Mouse (Mus musculus) midbrain, embryonic 10.5 days (tissue): ENCODE data around the gene Selenom. TPM values are rescaled to one million over a fixed set of nuclear protein-coding genes. Genes with fewer than 3 reads are reported as not detected.

Experiments used
- DNase-seq: peaks from one replicate; pipeline ENCODE4 v3.0.0-alpha.2; 2017; ENCODE audit warnings: low spot score
- H3K27ac ChIP-seq: fragments of 300-500 bp; sonication (generic); replicated peaks from 2 replicates; pipeline ENCODE4 v1.5.1; 2016; ENCODE audit warnings: mild to moderate bottlenecking
- H3K27me3 ChIP-seq: fragments of 300-500 bp; sonication (generic); 2 replicates; pipeline ENCODE4 v1.6.1; 2016; ENCODE audit warnings: low read depth, mild to moderate bottlenecking; ENCODE audit not compliant: poor library complexity, severe bottlenecking
- H3K36me3 ChIP-seq: fragments of 300-500 bp; sonication (generic); 2 replicates; pipeline ENCODE4 v1.6.1; 2016; ENCODE audit warnings: mild to moderate bottlenecking, moderate library complexity
- H3K4me1 ChIP-seq: fragments of 300-500 bp; sonication (generic); 2 replicates; pipeline ENCODE4 v1.6.1; 2016
- H3K4me3 ChIP-seq: fragments of 300-500 bp; sonication (generic); 2 replicates; pipeline ENCODE4 v1.5.1; 2016; ENCODE audit warnings: mild to moderate bottlenecking, moderate library complexity
- H3K9me3 ChIP-seq: fragments of 300-500 bp; sonication (generic); replicated peaks from 2 replicates; pipeline ENCODE4 v1.6.1; 2016; ENCODE audit warnings: mild to moderate bottlenecking
- WGBS: fragments of 180-500 bp; shearing (Covaris S2); methylation state at CpG from one replicate; pipeline ENCODE4 v1.1.7; 2016; 5-methylcytosine and 5-hydroxymethylcytosine counted together
- polyA plus RNA-seq: library from polyadenylated mRNA; unstranded; fragments of >200 nt; fragmentation: Nextera tagmentation; extraction: Ambion mirVana; gene quantifications from 2 replicates; pipeline ENCODE4 v1.2.1, GENCODE M21; 2016

The Selenom gene
- polyA plus RNA-seq, 1 experiment from 2014 or later, result 43.8 TPM

DNA sequence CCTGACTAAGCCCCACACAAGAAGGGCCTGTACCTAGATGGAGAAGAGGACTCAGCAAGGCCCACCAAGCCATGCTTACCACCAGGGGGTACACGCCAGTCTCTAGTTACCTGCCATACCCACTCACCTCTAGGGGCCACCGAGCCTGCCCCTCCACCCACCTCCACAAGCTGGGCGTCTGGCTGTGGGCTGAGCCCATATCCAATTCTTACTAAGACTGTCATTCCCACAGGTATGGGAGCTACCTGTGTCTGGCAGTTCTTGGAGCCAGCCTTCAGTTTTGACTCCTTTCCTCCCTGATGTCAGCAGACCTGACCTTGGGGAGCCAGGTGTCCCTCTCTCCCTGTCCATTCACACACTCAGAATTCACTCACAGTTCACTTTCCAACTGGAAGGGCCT is 23.2 kb downstream of the Selenom start:
- no peak for DNase-seq
- Histone ChIP-seq H3K27me3 (peaks cover 13% of the 10 kb centered on the region), H3K9me3 (no peaks in the 10 kb centered on the region), H3K4me1 (peaks cover 43% of the 10 kb centered on the region), H3K36me3 (peaks cover 13% of the 10 kb centered on the region), H3K4me3 (peak overlapping the region; percentile 73), H3K27ac (no peak overlapping the region)
- WGBS, result 89% methylated on average over 3 of the region's 3 CpGs

DNA sequence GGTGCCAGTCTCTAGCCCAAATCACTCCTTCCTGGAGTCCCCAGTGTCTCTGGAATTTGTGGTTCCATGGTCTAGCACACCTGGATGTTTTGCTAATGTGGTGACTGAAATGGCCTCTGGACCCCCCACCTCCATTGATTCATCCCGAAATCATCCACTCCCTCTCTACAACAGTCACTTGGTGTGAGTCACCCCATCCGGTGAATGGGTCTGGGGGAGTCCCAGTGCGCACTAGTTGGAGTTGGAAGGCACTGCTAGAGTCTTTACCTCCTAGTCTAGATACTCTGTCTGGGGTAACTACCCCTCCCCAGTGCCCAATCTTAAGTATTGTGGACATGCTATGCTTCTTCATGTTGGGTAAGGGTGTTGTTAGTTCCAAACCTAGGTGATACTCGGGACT is 23.9 kb downstream of the Selenom start:
- Histone ChIP-seq H3K27ac (peak overlapping the region; percentile 87), H3K9me3 (no peaks in the 10 kb centered on the region), H3K4me3 (peak overlapping the region; percentile 73), H3K27me3 (peaks cover 13% of the 10 kb centered on the region), H3K36me3 (peaks cover 7% of the 10 kb centered on the region), H3K4me1 (peaks cover 43% of the 10 kb centered on the region)
- no peak for DNase-seq
- 69% methylated on average over 4 of the region's 4 CpGs for WGBS

DNA sequence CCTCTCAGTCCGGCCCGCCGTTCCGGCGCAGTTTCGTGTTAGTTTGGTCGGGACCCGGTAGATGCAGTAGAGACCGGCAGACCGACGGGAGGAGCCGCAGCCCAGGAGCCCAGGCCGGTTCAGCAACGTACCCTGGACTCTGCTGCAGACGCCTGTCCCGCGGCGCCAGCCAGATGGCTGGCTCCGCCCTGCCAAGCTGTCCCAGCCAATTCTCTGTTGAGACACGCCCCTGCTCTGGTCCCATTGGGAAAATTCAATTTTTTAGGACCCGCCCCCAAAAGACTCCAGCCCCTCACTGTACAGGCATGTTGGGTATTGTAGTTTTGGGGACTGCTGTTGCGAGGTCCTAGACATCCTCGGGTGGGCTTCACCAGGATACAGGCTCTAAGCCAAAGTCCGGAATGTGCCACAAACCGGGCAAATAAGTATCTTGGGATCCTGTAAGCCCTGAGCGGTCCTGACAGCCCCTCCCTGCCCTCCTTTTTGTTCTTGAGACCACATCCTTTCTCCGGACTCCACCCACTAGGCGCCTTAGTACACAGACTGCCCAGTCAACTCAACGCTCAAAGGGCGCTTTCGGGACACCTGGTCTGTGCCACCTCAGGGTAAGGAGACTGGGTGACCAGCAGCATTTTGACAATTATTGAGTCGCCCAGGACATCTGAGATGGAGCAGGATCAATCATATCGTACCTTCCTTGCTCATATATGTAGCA is 24.8 kb downstream of the Selenom start:
- WGBS, result 5% methylated on average over 33 of the region's 33 CpGs
- Histone ChIP-seq H3K4me1 (peaks cover 43% of the 10 kb centered on the region), H3K4me3 (peak overlapping the region; percentile 73), H3K36me3 (peaks cover 3% of the 10 kb centered on the region; the same call in 1 of the 2 replicates), H3K9me3 (peaks cover under 1% of the 10 kb centered on the region; the same call in 1 of the 2 replicates), H3K27ac (peak overlapping the region; percentile 87), H3K27me3 (peaks cover 13% of the 10 kb centered on the region)
- peak; percentile 91 for DNase-seq

GRCm38 (mm10) chr11:3539826-3540196 is 25.3 kb downstream of the Selenom start:
- Histone ChIP-seq H3K4me3 (peak overlapping the region; percentile 73), H3K27me3 (peaks cover 13% of the 10 kb centered on the region), H3K9me3 (peaks cover 5% of the 10 kb centered on the region), H3K4me1 (peaks cover 39% of the 10 kb centered on the region), H3K27ac (peak overlapping the region; percentile 87), H3K36me3 (peaks cover 3% of the 10 kb centered on the region; the same call in 1 of the 2 replicates)
- WGBS, result 85% methylated on average over 4 of the region's 4 CpGs
- no peak for DNase-seq

DNA sequence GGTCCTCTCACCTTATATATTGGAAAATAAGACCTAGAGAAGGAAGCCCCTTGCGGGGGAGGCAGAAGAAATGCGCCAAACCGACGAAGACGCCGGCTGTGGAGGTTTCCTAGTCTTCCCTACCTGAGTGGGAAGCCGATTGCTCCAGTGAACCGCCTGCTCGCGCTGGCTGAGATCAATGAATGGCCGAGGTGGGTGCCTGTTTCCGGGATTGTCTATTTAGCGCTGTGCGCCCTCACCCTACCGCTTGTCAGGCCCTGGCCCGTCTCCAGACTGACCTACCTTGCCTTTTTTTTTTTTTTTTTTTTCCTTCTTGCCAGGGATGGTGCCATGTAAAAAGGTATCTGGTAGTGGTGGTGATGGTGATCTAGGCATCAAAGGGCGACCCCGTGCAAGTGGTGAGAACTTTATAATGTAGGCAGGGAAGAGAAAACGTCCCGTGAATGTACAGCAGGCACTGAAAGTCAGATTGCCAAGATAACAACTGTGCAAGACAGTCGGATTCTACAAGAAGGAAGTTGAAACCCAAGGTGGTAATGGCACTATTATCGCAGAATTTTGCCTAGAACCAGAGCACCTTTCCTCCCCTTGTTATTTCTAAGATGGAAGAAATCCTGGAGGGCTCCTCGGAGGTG is 26.1 kb downstream of the Selenom start, which contains the start of gene Smtn:
Gene Smtn (minus strand): TSS at position 162 of the 635 bp plus-strand sequence.
- Histone ChIP-seq H3K9me3 (peaks cover 6% of the 10 kb centered on the region), H3K4me1 (peaks cover 34% of the 10 kb centered on the region), H3K36me3 (peaks cover 3% of the 10 kb centered on the region; the same call in 1 of the 2 replicates), H3K27ac (peak within 1 kb of the TSS; percentile 87), H3K4me3 (peak within 1 kb of the TSS; percentile 73), H3K27me3 (peaks cover 13% of the 10 kb centered on the region)
- no peak for DNase-seq
- 93% methylated on average over 23 of the region's 23 CpGs for WGBS

DNA sequence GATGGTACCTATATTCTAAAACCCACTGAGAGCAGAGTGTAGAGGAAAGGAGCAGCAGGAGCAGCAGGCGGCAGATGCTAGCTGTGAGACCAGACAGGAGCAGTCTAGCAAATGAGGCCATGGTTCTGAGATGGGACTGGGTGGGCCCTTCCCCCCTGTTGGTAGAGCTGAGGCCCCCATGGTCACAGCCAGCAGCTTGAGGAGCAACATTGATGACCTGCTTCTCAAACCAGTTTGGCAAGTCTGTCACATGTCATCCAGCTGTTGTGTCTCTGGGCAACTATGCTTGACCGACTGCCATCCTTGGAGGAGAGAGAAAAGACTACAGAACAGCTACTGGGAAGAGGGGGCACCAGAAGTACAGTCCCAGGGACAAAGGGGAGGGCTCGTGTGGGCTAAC is 27.4 kb downstream of the Selenom start:
- no peak for DNase-seq
- peaks cover under 1% of the 10 kb centered on the region; the same call in 1 of the 2 replicates for H3K36me3 ChIP-seq
- peaks cover 10% of the 10 kb centered on the region for H3K27me3 ChIP-seq
- no peak overlapping the region for H3K4me3 ChIP-seq
- H3K9me3 ChIP-seq, result peaks cover 6% of the 10 kb centered on the region
- WGBS, result 75% methylated on average over 3 of the region's 3 CpGs
- no peak overlapping the region for H3K27ac ChIP-seq
- peaks cover 29% of the 10 kb centered on the region for H3K4me1 ChIP-seq

DNA sequence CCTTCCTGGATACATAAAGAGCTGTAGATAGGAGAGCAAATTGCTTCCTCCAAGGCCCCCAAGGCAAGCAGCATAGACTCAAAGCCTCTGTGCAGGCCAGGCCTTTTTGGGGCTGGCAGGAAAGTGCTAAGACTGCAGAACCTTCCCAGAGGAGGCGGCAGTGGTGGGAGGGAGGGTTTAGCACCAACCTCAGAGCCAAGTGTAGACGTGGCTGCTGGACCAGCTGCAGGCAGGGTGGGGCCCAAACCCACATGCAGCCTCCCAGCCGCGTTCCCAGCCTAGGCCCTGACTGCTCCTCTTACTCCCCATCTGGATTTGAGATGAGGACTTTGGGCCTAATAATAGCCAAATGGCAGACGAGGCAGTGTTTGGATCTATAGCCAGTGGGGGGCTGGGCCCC is 28.5 kb downstream of the Selenom start:
- Histone ChIP-seq H3K4me1 (peaks cover 23% of the 10 kb centered on the region), H3K36me3 (no peaks in the 10 kb centered on the region), H3K4me3 (no peak overlapping the region), H3K27ac (no peak overlapping the region), H3K9me3 (peaks cover 6% of the 10 kb centered on the region), H3K27me3 (peaks cover 4% of the 10 kb centered on the region; the same call in 1 of the 2 replicates)
- WGBS, result 58% methylated on average over 5 of the region's 5 CpGs
- no peak for DNase-seq

GRCm38 (mm10) chr11:3544409-3544808 is 29.9 kb downstream of the Selenom start:
- Histone ChIP-seq H3K9me3 (peaks cover 6% of the 10 kb centered on the region), H3K27ac (no peak overlapping the region), H3K4me3 (no peak overlapping the region), H3K36me3 (no peaks in the 10 kb centered on the region), H3K27me3 (no peaks in the 10 kb centered on the region), H3K4me1 (peaks cover 14% of the 10 kb centered on the region)
- no peak for DNase-seq
- 95% methylated on average over 5 of the region's 5 CpGs for WGBS

DNA sequence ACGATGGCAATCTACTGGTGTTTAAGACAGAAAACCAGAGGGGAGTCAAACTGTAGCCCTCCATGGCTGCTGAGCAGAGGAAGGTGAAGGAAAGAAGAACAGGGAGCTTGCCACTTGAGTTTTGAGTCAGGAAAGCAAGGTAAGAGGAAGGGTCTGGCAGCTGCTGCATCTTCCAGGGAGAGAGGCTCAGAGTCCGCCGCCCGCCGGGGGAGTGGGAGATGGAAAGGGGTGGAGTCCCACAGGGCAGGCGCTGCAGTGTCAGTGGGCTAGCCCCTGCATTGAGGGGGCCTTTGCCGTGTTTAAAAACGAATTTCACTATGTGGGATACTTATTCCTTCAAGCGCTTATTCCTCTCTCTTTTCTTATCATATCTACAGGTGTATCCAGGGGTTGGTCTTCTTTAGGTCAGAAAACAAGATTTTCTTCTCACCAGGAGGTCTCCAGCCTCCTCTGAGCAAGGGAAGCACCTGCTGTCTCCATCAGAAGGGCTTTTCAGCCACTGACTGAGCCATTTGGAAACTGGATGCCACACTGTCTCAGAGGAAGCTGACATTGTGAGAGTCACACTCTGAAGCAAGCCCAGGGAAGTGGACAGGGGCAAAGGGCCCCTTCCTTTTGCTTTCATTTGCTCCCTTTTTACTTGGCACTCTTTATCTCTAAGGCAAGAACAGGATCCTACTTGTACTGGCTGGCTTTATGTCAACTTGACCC is 31.2 kb downstream of the Selenom start:
- H3K27ac ChIP-seq, result no peak overlapping the region
- H3K27me3 ChIP-seq, result no peaks in the 10 kb centered on the region
- 13% methylated on average over 9 of the region's 9 CpGs for WGBS
- no peak for DNase-seq
- peaks cover 10% of the 10 kb centered on the region for H3K4me1 ChIP-seq
- peaks cover 6% of the 10 kb centered on the region for H3K9me3 ChIP-seq
- H3K36me3 ChIP-seq, result no peaks in the 10 kb centered on the region
- H3K4me3 ChIP-seq, result no peak overlapping the region

- WGBS, result 17% methylated on average over 1 of the region's 1 CpGs
- no peak for DNase-seq
- H3K9me3 ChIP-seq, result peaks cover 6% of the 10 kb centered on the region
Observed at GRCm38 (mm10) chr11:3546242-3546562, 31.7 kb downstream of the Selenom start.

GRCm38 (mm10) chr11:3547047-3547446 is 32.6 kb downstream of the Selenom start:
- H3K36me3 ChIP-seq, result no peaks in the 10 kb centered on the region
- peaks cover 10% of the 10 kb centered on the region for H3K4me1 ChIP-seq
- H3K27ac ChIP-seq, result no peak overlapping the region
- DNase-seq, result no peak
- no peak overlapping the region for H3K4me3 ChIP-seq
- peaks cover 6% of the 10 kb centered on the region for H3K9me3 ChIP-seq
- H3K27me3 ChIP-seq, result no peaks in the 10 kb centered on the region
- WGBS, result 84% methylated on average over 2 of the region's 2 CpGs

More at GRCm38 (mm10) chr11:3546242-3546562, 31.7 kb downstream of the Selenom start:
- Histone ChIP-seq H3K27me3 (no peaks in the 10 kb centered on the region), H3K4me3 (no peak overlapping the region), H3K27ac (no peak overlapping the region), H3K4me1 (peaks cover 10% of the 10 kb centered on the region), H3K36me3 (no peaks in the 10 kb centered on the region)

DNA sequence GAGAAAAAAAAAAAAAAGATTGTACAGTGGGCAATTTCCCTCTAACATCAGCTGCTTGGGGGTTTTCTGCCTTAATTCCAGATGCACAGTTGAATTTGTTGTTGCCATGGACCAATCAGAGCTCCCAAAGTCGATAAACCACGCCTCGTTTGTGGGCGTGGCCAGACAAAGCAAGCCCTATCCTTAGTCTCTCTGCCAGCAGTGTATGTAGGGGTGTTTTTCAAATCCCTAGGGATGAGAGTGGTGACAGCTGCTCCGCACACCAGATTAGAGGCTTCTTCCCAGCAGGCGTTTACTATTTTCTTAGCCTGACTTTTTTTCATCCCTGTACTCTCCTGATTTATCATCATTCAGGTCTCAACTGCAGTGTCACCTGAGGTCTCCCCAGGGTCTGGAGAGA is 33.5 kb downstream of the Selenom start:
- Histone ChIP-seq H3K27ac (no peak overlapping the region), H3K4me3 (no peak overlapping the region), H3K9me3 (peaks cover 6% of the 10 kb centered on the region), H3K27me3 (no peaks in the 10 kb centered on the region), H3K4me1 (peaks cover 10% of the 10 kb centered on the region), H3K36me3 (no peaks in the 10 kb centered on the region)
- DNase-seq, result peak; percentile 29
- WGBS, result 51% methylated on average over 6 of the region's 6 CpGs
